11 mouse cellular contexts compared by ENCODE assay signal in genomic region chr2:29707731-29708130, GRCm38 (mm10). TPM values are rescaled to one million over a fixed set of nuclear protein-coding genes. Genes with fewer than 3 reads are reported as not detected.
A peak's percentile ranks its signal among the peaks of the same experiment; 100 is the strongest.
DNase-seq lines count a peak whose midpoint lies in the region; ATAC-seq lines count a peak whose summit lies in the region.
"Had no signal": no experiment of that assay in that cellular context is flagged by ENCODE, and none has a peak within 500 bp of the region (broad histone marks: within the 10 kb centered on the region; RNA-seq: fewer than 3 reads in every experiment).

No protein-coding gene starts in this region.

- no peaks in the 10 kb centered on the region for H3K4me1 ChIP-seq in heart, embryonic 11.5 days (ENCODE audit: control insufficient read depth, insufficient read depth, low read length)
- H3K4me1 ChIP-seq in intestine, embryonic 16.5 days (ENCODE audit: control insufficient read depth, insufficient read depth, low read length), result no peaks in the 10 kb centered on the region

- DNase-seq in heart, postnatal 4 days, result peak; percentile 33
- peak; percentile 33 for DNase-seq in right cerebral cortex, postnatal 14 days
- no peak for DNase-seq in right cerebral cortex, adult 18-20 months
- DNase-seq in embryo, embryonic 9.5 days (ENCODE audit: extremely low spot score), result peak; percentile 17
- DNase-seq in thymus, adult 18-20 months, result peak; percentile 15 to 26
- no peak for DNase-seq in urinary bladder, postnatal 25 days (ENCODE audit: low spot score)

- peaks cover 27% of the 10 kb centered on the region for H3K36me3 ChIP-seq in heart, embryonic 11.5 days (ENCODE audit: control insufficient read depth, insufficient read depth, low read length)
- peaks cover 14% of the 10 kb centered on the region for H3K36me3 ChIP-seq in intestine, embryonic 16.5 days (ENCODE audit: control insufficient read depth, insufficient read depth, low read length)

- no peak overlapping the region for H3K4me2 ChIP-seq in heart, embryonic 11.5 days
- no peak overlapping the region for H3K4me2 ChIP-seq in intestine, embryonic 16.5 days (ENCODE audit: low read depth, low read length)
- H3K4me2 ChIP-seq: heart, embryonic 15.5 days had no signal

- H3K27me3 ChIP-seq in heart, embryonic 11.5 days (ENCODE audit: control insufficient read depth, insufficient read depth, low read length), result no peaks in the 10 kb centered on the region
- no peaks in the 10 kb centered on the region for H3K27me3 ChIP-seq in intestine, embryonic 16.5 days (replicated peaks; ENCODE audit: control insufficient read depth, insufficient read depth, low read length)
- H3K27me3 ChIP-seq: heart, embryonic 15.5 days had no signal

- 86% methylated on average over 4 of the region's 4 CpGs for WGBS in heart, embryonic 11.5 days (ENCODE audit: insufficient replicate concordance)
- 82% methylated on average over 4 of the region's 4 CpGs for WGBS in intestine, embryonic 16.5 days

- no peaks in the 10 kb centered on the region for H3K9me3 ChIP-seq in heart, embryonic 11.5 days (replicated peaks; ENCODE audit: control insufficient read depth, low read length)
- H3K9me3 ChIP-seq in intestine, embryonic 16.5 days (ENCODE audit: control insufficient read depth, low read length), result no peaks in the 10 kb centered on the region
- H3K9me3 ChIP-seq: heart, embryonic 15.5 days had no signal

- H3K27ac ChIP-seq in heart, embryonic 11.5 days (ENCODE audit: low read depth, low read length), result no peak overlapping the region
- no peak overlapping the region for H3K27ac ChIP-seq in intestine, embryonic 16.5 days (ENCODE audit: low read length)
- H3K27ac ChIP-seq: heart, embryonic 15.5 days; macrophage had no signal

- ATAC-seq in heart, embryonic 11.5 days (replicated peaks; ENCODE audit: insufficient number of reproducible peaks, low FRiP score, low TSS enrichment), result no peak
- no peak for ATAC-seq in intestine, embryonic 16.5 days

- no peak overlapping the region for H3K9ac ChIP-seq in heart, embryonic 11.5 days (ENCODE audit: low read depth, low read length)
- H3K9ac ChIP-seq in intestine, embryonic 16.5 days (ENCODE audit: low read depth, low read length), result no peak overlapping the region
- H3K9ac ChIP-seq: heart, embryonic 15.5 days had no signal

- no peak overlapping the region for H3K4me3 ChIP-seq in heart, embryonic 11.5 days (ENCODE audit: low read depth, low read length)
- H3K4me3 ChIP-seq in intestine, embryonic 16.5 days (ENCODE audit: low read length), result no peak overlapping the region
- H3K4me3 ChIP-seq: heart, embryonic 15.5 days had no signal

RNA-seq across cellular contexts. Expression of gene Gm13420, which starts 43.8 kb away (rescaled TPM):
- total RNA-seq in heart, postnatal 4 days (2021), result not detected
- polyA plus RNA-seq in heart, embryonic 11.5 days (2014; fragmentation: Nextera tagmentation; extraction: Ambion mirVana), result not detected in 2 replicates
- polyA plus RNA-seq in intestine, embryonic 16.5 days (2015; fragmentation: Nextera tagmentation; extraction: Ambion mirVana), result 0.56 and 0.70 TPM in 2 replicates
- polyA plus RNA-seq: heart, embryonic 15.5 days; macrophage had no signal

RNA-seq across cellular contexts. Expression of gene Gm13547, which starts 51.4 kb away (rescaled TPM):
- not detected for total RNA-seq in heart, postnatal 4 days (2021)
- polyA plus RNA-seq in heart, embryonic 11.5 days (2014; fragmentation: Nextera tagmentation; extraction: Ambion mirVana), result 0.99 TPM in 1 of 2 replicates, not detected in the other
- polyA plus RNA-seq in intestine, embryonic 16.5 days (2015; fragmentation: Nextera tagmentation; extraction: Ambion mirVana), result 0.66 TPM in 1 of 2 replicates, not detected in the other
- polyA plus RNA-seq: heart, embryonic 15.5 days; macrophage; stomach, embryonic 16.5 days had no signal

Comparison
In these comparisons a context has a peak if more than half of its experiments do, and no peak if none do; other contexts are left out.
1. DNase-seq: peak in heart, postnatal 4 days (single experiment), right cerebral cortex, postnatal 14 days (single experiment), embryo, embryonic 9.5 days (single experiment) and thymus, adult 18-20 months (2 of 2); none in right cerebral cortex, adult 18-20 months (single experiment) and urinary bladder, postnatal 25 days (single experiment).